Mouse (Mus musculus): ENCODE data around the gene Rhno1.
A peak's percentile ranks its signal among the peaks of the same experiment; 100 is the strongest.

Rhno1 gene

GRCm38 (mm10) chr6:128363007-128363825, 505 bp upstream of the Rhno1 start:
- DNase-seq (ENCODE audit: low spot score): no peak

DNA sequence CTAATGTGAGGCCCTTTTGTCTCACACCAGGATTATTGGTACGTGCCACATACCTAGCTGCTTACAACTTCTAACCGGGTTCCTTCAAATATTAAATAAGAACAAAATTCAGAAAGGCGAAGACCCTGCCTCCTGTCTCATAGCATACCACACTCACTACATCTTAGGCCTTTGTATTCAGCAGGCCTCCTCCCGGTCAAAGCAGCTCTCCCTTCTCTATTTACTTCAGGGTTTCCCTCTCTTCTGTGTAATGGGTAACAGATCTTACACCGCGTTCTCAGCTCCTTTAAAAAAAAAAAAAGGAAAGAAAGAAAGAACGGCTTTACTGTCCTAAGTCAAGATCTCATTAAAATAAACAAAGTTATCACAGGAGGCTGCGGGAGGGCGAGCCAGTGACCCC, 810 bp downstream of the Rhno1 start:
- DNase-seq (ENCODE audit: low spot score): no peak

DNA sequence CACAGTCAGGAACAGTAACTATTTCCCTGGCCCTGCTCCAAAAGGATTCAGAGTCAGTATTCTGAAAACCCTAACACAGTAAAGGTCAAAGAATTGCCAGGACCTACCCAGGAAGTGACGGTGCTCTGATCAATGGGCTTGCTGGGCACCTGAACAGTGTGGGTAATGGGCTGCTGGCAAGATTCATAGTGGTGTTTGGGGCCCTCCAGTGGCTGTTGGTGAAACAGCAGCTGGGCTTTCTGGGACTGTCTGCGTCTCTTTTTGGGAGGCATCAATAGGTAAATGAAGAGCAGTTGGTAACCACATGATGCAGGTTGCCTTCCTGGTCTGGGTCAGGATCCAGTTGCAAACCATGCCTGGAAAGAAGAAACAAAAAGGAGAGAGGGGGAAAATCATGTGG, 3.7 kb downstream of the Rhno1 start:
- no peak for DNase-seq (ENCODE audit: low spot score)

DNA sequence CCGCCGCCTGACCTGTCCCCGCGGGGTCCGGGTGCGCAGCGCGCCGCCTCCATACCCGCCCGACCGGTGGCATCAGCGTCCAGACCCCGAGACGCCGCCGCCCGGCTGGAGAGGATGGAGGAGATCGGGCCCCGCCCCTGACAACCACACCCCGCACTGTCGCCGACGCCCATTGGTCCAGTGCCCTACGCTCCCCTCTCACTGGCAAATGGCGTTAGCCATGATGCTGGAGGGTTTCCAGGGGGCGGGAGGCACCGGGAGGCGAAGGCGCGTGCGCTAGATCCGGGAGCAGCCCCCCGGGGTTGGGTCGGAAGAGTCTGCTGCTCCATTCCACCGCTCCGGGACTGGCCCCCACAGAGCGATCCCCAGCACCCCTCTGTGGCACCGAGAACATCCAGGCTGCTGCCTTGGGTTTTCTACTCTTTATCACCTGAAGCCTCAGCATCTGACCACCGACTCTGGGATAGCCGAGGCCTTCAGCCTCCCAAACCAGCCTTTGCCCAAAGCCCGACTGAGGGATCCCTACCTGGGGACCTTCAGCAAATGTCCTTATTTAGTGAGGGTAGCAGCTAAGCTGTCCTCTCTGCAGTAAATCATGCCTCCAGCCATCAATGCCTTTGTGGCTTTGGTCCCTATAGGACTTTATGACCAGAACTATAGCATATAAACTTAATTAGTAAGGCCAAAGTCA, 6.8 kb downstream of the Rhno1 start, which contains the start of gene Tulp3:
Tulp3 (minus strand) TSS at position 126 of the 691 bp plus-strand sequence.
- peak; percentile 94 for DNase-seq (ENCODE audit: low spot score)

- peak; percentile 47 for DNase-seq (ENCODE audit: low spot score)
Measured at GRCm38 (mm10) chr6:128355201-128355681, 7.5 kb downstream of the Rhno1 start.

- DNase-seq (ENCODE audit: low spot score): no peak
Measured at GRCm38 (mm10) chr6:128354140-128354539, 8.6 kb downstream of the Rhno1 start.

GRCm38 (mm10) chr6:128349711-128350110, 13.0 kb downstream of the Rhno1 start:
- DNase-seq (ENCODE audit: low spot score): no peak

DNA sequence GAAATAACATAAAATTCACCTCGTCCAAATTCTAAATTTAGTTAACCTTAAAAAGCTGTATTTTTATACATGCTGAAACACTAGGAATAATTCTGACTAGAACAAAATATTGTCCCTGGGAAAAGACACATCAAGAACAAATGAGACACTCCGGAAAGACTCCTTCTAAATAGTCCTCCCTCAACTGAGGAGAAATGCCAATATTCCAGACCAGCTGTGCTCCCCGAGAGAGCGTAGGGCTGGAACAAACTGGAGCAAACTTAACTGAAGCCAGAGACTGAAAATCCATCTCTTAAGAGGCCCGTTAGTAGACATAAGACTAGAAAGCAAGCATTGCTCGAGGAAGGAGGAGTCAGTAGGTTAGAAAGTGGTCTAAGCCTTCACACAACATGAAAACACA, 15.9 kb downstream of the Rhno1 start:
- no peak for DNase-seq (ENCODE audit: low spot score)

DNA sequence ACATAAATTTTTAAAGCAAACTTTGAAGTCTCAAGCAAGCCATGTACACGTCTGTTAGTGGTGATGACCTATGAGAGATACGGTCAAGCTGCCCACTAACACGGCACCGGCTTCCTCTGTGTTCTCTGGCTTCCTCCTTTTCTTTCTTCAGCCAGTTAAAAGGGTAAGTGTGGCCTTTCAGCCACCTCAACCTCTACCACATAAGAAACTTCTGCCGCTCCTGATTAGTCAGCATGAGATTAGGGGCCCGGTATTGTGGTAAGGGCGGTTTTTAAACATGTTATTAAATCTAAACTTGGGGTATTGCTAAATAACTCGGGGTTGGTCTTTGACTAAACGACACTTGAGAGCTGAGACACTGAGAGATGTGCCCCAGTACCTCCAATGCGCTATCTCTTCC, 17.1 kb downstream of the Rhno1 start:
- DNase-seq (ENCODE audit: low spot score): no peak

DNA sequence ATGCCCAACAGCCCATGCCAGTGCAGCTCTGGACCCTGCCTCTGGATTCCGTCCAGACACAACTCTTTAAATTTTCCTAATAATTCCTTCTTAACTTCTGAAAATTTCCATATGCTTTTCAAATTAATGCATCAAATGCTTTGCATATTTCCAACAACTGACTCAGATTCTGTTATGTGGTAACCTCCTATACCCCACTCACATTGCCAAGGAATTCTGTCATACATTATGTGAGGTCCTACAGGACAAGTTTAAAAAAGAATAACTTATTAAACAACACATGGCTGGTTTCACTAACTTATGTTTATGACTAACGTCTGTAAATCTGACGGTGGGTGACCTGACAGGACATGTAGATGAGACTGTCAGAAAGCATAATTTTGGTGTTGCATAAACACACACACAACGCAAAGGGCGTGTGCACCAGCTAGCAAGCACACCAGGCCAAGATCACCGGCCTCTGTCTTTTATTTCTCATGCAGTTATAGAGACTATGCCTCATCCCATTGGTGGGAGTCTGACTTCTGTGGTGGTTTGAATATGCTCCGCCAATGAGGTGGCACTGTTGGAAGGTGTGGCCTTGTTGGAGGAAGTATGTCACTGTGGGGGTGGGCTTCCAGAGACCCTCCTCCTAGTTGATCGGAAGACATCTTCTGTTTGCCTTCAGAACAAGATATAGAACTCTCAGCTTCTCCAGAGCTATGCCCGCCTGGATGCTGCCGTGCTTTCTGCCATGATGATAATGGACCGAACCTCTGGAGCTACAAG, 20.6 kb downstream of the Rhno1 start:
- no peak for DNase-seq (ENCODE audit: low spot score)

GRCm38 (mm10) chr6:128338876-128339275, 23.8 kb downstream of the Rhno1 start:
- DNase-seq (ENCODE audit: low spot score): no peak

GRCm38 (mm10) chr6:128337467-128337866, 25.2 kb downstream of the Rhno1 start:
- no peak for DNase-seq (ENCODE audit: low spot score)

- peak; percentile 40 for DNase-seq (ENCODE audit: low spot score)
Measured at GRCm38 (mm10) chr6:128334397-128335124, 28.1 kb downstream of the Rhno1 start.

- no peak for DNase-seq (ENCODE audit: low spot score)
Measured at GRCm38 (mm10) chr6:128318317-128318716, 44.4 kb downstream of the Rhno1 start.

DNA sequence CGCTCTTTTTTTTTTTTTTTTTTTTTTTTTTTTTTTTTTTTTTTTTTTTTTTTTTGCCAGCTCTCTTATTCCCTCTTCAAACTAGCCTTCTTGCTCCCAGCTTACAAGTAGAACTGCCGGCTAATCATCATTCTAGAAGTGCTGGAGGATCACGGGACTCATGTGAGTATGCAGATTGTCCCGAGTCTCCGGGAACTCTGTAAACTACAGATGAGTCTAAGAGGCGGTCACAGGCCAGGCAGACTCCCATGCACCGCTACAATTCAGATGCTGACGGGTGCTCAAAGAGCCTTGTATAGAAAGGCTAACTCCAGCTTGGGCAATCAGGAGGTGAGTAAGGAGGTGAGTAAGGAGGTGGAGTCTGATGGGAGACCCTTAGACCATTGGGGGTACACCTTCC, 47.1 kb downstream of the Rhno1 start:
- DNase-seq (ENCODE audit: low spot score): no peak

GRCm38 (mm10) chr6:128314796-128315195, 47.9 kb downstream of the Rhno1 start:
- DNase-seq (ENCODE audit: low spot score): no peak

DNA sequence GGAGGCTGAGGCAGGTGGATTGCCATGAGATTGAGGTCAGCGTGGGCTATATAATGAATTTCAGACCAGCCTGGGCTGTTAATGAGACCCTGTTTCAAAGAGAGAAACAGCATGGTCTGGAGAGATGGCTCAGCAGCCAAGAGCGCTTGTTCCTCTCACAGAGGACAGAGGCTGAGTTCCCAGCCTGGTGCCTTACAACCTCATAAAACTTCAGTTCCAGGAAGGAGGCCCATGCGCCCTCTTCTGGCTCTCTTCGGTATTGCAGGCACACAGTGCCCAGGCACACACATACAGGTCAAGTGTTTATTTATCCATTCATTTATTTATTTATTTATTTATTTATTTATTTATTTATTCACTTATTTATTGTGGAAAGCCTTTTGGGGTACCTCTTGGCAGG, 54.4 kb downstream of the Rhno1 start:
- DNase-seq (ENCODE audit: low spot score): peak; percentile 55

Data from testis, postnatal 14 days (tissue).